Mouse (Mus musculus) mouse trophoblast stem cell (cell line): Measurements from ENCODE around the gene Calm5.

Experiments
- in situ Hi-C, 2 experiments: fragments of 300-500 bp; cut with MseI, MboI; formaldehyde crosslinking; loops; 2 replicates in 1 of 2; 3 replicates in 1 of 2; pipeline ENCODE4 v1.15.1; 2025

Calm5 gene

DNA sequence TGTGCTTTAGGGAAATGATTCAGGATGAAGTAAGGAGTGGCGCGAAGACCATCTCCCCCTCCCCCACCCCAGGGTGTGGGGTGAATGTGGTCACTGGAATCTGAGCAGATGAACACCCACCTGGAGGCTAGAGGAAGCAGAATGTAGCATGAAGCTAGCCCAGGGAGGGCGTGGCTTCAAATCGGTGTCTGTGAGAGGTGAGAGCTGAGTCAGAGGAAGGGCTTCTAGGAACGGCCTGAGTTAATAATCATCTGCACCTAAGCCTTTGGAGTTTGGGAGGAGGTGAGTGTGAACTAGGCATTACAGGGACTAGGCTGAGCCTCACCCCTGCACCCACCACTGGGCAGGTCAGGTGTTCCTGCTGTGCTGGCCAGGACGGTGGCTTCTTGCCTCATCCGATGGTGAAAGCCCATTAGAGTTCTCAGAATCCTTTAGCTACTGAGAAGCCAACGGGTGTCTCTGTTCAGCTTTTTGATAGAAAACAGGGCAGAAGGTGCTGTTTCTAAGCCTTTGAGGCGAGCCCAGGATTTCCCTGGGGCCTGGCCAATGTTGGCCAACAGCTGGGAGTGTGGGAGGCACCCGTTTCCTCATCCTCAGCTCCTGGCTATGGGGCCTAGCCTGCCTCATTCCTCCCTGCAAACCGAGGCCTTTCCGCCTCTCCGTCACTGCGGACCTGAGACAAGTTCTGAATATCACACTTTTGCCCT is 11.8 kb downstream of the Calm5 start:
- in situ Hi-C loops = no loop called here

DNA sequence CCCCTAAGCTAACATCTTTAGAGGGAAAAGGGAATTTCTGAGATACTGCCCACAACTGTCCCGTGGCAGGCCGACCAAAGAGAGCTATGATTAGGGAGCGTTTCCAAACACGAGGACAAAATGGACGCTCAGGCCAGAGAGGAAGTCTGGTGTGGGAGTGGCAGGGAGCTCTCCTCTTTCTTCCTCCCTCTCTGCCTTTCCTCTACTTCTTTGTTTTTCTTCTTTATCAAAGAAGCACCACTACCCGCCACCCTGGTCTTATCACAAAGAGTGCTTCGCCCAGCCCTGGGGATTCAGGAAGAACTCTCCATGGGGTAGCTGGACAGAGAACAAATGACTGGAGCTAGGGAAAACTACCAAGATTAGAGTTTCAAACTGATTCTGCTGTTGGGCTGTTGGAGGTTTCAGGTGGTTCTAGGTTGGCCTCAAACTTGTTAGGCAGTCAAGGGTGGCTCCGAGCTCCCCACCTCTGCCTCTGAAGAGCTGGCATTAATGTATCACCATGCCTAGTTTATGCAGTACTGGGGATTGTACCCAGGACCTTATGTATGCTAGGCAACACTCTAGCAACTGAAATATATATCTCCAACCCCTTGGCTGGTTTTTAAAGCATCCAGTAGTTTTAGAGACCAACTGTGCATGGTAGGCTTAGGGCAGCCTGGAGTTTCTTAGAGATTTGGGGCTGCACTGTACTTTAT is 12.5 kb downstream of the Calm5 start:
- in situ Hi-C loops = no loop called here

DNA sequence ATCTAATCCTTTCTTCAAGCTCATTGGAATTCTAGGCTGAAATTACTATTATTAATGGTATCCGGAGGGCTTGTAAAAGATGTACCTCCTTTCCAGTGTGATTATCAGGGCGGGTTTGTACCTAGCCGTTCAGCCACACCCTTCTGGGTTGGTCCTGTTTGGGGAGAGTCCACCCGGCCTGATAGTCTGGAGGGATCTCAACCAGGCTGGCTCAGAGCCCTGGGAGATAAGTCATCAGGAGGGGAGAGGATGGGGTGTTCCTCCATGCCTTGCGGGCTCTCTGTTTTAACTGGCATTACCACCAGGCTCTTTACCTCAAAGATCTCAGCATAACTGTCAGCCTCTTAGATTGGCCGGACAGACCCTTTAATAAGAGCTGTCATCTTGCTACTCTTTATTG is 13.2 kb downstream of the Calm5 start:
- in situ Hi-C loops = no loop called here

DNA sequence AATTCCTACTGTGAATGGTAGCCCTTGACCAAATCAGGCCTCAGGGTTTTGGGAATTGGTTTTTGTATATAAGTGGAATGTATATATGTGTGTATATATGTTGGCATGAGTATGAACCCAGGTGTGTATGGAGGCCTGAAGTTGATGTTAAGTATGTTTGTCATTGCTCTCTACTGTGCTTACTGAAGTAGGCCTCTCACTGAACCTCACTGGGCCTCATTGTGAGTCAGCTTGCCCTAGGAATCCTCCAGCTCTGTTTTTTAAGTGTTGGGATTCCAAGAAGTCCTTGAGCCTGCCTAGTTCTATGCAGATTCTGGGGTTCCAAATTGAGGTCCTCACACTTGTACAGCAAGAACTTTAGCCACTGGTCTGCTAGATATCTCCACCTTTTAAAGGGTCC is 15.9 kb downstream of the Calm5 start:
- in situ Hi-C loops = no loop called here

DNA sequence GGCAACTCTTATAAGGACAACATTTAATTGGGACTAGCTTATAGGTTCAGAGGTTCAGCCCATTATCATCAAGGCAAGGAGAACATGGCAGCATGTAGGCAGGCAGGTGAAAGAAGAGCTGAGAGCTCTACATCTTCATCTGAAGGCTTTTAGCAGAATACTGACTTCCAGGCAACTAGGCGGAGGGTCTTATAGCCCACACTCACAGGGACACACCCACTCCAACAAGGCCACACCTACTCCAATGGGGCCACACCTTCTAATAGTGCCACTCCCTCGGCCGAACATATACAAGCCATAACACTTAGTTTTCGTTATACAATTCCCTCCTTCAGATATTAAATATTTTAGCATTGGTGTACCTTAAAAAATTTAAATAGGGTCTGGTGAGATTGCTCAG is 18.9 kb downstream of the Calm5 start:
- in situ Hi-C loops = no loop called here

DNA sequence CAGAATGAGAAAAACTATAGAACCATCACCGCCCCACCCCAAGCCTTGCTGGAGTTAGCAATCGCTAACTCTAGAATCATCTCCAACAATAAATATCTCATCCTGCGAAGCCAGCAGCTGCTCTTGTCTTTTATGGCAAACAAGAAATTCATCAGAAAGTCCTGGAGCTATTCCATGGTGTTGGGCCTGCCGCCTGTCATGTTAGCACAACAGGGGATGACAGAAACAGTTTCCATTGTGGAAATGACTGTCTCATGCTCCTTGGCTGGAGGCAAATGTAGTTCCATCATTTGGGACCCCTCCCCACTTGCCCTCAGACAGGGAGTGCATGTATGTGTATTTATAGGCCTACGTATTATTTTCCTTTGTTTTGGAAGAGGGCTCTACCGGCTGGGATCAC is 22.5 kb downstream of the Calm5 start:
- in situ Hi-C loops = no loop called here

DNA sequence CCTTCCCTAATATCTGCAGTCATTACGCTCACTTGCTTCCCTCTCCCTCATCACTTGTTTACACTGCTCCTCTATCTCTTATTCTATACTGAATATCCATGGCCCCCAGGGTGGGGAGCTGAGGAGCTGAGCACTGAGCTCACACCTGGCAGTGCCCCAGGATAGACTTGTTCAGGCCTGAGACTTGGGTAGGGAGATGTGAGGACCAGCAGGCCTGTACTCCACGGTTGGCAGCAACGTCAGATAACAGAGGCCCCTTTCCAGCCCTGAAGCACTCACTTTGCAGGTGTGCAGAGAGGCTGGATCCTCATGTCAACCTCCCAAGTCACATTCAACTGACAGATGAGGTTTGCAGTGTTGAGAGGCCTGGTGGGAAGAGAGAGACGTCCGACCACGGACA is 23.2 kb downstream of the Calm5 start:
- in situ Hi-C loops = no loop called here

DNA sequence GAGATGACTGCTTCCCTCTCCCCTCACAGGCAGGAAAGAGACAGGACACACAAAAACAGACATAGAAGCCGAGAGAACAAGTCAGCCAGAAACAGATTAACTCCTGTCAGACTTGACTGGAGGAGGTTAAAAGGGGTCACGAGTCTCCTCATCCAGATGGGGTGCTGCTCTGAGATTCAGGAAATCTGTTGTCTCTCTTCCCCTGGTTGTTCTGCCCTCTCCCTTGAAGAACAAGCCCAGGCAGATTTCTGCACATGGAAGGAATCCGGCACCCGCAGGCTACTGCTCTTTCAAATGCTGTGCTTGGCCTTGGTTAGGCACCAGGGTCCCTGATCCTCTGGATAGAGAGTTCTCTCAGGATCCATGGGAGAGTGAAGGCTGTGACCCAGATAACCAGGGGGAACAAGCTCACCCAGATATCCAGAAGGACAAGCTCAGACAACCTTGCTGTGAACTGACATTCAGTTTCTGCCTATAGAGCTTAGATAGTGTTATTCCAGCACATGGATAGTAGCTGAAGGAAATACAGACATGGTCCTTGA is 23.8 kb downstream of the Calm5 start:
- in situ Hi-C loops = no loop called here

DNA sequence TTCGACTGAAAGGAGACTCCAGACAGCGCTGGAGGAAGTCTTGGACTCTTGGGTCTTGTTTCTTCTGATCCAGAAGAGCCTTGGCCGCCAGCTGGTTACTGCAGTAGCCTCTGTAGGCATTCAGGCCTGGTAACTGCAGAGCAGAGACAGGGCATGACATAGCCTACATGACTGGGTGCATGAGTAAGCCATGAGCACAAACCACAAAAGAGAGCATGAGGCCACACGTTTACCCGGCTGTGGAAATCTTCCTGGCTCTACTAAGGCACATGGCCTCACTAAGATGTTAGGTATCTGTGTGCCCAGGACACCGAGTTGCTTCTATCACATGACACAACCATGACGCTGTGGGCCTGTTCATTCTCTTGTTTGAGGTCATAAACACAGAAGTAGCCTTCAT is 32.7 kb downstream of the Calm5 start:
- in situ Hi-C loops = no loop called here

DNA sequence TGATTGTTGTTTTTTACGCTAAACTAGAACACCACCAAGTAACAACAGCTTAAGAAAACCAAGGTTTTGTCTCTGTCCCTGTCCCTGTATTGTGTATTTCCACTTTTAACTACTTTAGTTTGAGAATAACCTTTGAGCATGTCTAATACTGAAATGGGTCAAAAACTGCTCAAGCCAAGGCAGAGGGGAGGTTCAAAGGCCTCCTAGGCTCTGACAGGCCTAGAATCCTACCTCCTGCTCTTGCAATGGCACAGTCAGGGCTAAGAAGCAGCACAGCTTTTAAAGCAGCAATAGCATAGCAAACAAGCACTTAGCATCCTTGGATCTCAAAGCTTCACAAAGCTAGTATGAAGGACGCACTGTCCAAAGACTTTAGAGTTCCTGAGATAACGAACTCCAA is 35.1 kb downstream of the Calm5 start:
- in situ Hi-C loops = no loop called here

DNA sequence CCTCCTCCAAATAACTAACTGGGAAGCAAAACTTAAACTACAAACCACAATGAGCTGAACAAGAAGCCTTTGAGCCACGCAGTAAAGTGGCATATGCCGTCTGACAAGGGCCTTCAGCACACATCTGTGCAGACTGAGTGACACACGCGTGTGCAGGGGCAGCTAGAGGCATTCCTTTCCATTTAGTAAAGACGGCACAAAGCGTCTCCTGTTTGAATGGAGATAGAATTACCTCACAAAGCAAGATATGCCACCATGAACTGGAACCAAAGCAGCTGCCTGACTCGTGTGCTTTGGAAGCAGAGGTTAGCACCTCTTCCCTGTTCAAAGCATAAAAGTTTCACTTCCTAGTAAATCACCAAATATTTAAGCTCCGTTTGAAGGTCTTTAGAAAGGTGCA is 36.1 kb downstream of the Calm5 start:
- in situ Hi-C loops = loop anchor here in 1 of 2 experiments (10.0 kb wide), 1 partner anchor 145 kb away; no protein-coding TSS in a partner anchor

DNA sequence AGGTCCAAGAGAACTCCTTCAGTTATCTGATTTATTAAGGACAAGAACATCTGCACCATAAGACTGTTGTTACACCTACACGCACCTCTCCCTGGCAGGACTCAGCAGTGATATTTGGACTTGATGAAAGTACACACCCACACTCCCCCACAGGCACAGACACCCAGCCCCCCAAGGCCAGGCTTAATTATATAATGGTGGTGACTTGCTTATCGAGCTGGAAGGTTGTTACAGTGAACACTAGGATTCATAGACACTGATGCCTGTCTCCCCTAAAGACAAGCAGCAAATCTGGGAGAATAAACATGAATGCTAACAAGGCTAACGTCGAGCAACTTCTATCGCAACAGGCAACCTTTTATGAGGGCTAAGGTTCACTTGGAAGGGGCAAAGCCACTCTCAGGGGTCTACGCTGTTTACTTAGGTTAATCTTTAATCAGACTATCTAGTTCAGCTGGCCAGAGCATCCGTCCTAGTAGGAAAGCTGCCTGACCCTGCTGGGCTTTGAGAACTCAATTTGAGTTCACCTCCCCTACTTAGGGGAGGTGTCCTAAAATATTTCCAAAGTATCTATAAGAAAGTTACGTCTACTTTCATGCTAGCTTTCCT is 37.6 kb downstream of the Calm5 start:
- in situ Hi-C loops = loop anchor here in 1 of 2 experiments (10.0 kb wide), 1 partner anchor 147 kb away; no protein-coding TSS in a partner anchor

DNA sequence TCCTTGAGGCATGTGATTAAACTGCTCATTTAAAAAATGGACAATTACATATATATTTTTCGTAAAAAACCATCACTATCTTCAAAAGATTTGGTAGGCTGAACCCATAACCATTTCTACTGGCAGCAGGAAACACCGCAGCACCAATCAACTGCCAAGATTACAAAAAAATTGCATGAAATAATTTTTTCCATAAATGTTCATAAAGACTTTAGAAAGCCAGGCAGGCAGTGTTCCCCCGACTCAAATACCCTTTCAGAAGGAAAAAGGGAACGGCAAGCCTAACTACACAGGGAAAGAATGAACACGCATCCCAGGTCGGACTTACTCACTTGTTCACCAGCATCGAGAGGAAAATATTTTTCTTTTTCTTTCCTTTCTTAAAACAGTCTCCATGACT is 38.6 kb downstream of the Calm5 start:
- in situ Hi-C loops = loop anchor here in 1 of 2 experiments (10.0 kb wide), 1 partner anchor 148 kb away; no protein-coding TSS in a partner anchor

DNA sequence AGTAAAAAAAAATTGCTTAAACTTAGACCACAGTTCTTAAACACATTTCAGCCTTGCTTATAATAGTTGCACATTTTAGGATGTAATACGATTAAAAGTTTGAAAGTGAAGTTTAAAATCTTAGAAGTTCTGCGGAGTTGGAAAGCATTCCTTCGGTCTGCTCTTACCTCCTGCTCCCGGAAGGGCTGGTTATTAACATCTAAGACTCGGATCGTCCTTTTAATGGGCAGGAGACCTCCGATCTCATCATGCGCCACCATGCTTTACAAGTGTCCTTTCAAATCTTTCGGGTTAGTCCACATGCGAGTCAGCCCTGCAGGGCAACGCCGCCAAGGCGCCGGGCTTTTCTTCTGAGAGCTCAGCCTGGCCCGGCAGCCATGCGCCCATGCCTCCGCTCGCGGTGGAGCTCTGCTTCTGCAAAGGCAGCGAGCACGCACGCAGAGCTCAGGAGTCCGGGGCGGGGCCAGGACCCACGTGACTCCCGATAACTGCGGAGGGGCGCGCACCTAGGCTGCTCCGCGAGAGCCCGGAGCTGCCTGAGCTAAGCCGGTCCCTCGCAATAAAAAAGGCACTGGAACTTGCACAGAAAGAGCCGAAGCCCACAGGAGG is 39.3 kb downstream of the Calm5 start:
- in situ Hi-C loops = loop anchor here in 1 of 2 experiments (10.0 kb wide), 1 partner anchor 148 kb away; no protein-coding TSS in a partner anchor

DNA sequence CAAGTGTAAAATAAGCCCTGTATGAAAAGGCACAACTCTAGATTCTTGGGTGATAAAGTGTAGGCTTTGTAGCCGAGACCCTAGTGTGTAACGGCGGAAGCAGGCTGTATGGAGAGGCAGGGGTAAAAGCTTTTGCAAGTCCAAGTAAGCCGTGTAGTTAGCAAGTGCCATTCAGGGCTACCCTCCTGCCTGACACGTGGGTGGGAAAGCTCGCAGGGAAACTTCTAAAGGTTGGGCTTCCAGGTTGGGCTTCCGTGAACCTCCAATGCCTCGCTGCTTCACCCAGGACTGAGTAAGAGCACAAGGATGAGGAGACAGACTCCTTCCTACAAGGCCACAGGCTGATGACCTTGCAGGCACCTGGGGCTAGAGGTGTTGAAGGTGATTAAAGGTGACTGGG is 40.6 kb downstream of the Calm5 start:
- in situ Hi-C loops = loop anchor here in 1 of 2 experiments (10.0 kb wide), 1 partner anchor 150 kb away; no protein-coding TSS in a partner anchor

DNA sequence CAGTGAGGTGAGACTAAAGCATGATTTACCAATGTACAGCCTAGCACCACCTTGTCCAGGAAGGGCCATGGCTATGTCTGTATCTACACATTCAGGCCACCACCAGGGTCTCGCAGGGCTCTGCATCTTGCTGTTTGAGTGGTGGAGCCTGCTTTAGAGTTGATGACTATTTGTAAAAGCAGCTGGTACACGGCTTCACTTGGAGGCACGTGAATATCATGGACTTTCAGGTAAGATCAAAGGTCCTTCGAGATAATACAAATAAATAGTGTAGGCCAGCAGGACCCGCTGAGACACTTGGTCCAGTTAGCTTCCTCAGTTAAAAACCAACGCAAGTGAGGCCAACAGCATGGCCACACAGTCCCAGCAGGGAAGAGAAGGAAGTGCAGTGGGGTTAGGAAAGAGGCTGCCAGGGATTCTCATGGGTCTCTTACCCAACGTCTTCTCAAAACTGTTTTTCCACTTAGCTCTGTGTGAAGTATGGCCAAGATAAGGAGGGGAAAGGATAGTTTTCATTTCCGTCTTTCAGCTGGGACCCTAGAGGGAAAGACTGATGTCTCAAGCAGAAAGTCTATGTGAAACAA is 41.5 kb downstream of the Calm5 start:
- in situ Hi-C loops = loop anchor here (5.0 to 10.0 kb wide), 2 partner anchors 151 to 228 kb away; no protein-coding TSS in a partner anchor

DNA sequence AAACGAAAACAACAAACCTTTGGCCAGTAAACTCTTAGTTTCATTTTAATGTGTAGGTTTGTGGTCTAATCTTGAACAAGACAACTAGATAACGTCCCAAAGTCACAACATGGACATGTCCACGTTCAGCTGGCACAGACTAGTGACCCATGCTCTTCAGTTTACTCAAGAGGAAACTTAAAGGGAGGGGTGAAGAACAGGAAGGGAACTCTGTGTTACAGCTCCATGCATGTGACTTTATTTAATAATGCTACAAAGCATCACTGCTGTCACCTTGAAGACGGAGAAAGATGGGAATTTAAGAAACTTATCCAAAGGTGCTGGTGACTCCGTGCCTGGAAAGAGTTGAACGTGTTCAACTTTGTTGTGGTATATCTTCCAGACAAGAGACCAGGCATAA is 42.1 kb downstream of the Calm5 start:
- in situ Hi-C loops = loop anchor here (5.0 to 10.0 kb wide), 2 partner anchors 151 to 229 kb away; no protein-coding TSS in a partner anchor

DNA sequence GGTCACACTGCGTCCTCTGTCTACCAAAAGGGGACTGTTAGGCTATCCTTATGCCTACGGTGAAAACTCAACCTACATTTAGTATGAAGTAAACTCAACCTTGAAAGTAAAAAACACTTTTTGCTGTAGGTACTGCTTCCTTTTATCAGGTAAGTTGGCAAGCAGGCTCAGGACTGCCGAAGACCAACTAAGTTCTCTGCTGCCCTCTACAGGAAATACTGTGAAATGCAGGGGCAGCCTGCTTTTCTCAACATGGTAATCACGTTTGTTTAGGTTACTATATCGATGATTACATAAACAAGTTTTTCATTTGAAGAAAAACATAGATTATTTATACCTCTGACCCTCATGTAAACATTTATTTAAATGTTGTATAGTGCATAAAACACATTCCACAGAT is 42.9 kb downstream of the Calm5 start:
- in situ Hi-C loops = loop anchor here (5.0 to 10.0 kb wide), 2 partner anchors 152 to 230 kb away; no protein-coding TSS in a partner anchor

DNA sequence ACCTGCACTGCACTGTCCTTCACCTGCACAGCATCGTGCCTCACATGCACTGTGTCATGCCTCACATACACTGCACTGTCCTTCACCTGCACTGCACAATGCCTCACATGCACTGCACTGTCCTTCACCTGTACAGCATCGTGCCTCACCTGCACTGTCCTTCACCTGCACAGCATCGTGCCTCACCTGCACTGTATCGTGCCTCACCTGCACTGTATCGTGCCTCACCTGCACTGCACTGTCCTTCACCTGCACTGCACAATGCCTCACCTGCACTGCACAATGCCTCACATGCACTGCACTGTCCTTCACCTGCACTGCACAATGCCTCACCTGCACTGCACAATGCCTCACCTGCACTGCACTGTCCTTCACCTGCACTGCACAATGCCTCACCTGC is 44.2 kb downstream of the Calm5 start:
- in situ Hi-C loops = loop anchor here (5.0 to 10.0 kb wide), 2 partner anchors 153 to 231 kb away; no protein-coding TSS in a partner anchor

DNA sequence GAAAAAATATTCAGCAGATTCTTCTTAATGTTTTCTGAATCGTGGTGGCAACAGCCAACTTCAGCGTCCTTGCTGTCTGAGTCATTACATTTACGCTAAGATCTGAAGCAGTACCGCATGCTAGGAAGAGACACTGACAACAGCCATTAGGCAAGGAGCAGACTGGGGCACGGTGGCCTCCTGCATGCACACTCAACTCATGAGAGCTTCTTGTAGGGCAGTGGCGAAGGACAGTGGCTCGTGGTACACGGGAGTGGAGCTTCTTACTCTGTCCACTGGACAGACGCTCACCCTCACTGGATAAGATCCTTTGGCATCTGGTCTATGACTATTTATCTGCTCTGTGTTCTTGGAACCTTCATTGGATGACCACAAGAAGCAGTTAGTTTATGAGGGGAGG is 45.3 kb downstream of the Calm5 start:
- in situ Hi-C loops = loop anchor here (5.0 to 10.0 kb wide), 2 partner anchors 154 to 232 kb away; no protein-coding TSS in a partner anchor
